Mouse (Mus musculus) cerebellum, postnatal 4 days (tissue): Measurements from ENCODE around the gene Src.

Experiments
- DNase-seq, 2 experiments: peaks; one replicate each; pipeline ENCODE4 v3.0.0; 2022; ENCODE audit warnings: low spot score in 2 of 2, mixed read lengths in 1 of 2

Src gene

GRCm38 (mm10) chr2:157417229-157417628, 1.0 kb upstream of the Src start:
- no peak for DNase-seq

GRCm38 (mm10) chr2:157418609-157419071, 396 bp downstream of the Src start:
- DNase-seq = no peak

GRCm38 (mm10) chr2:157419506-157419905, 1.3 kb downstream of the Src start:
- no peak for DNase-seq

- no peak for DNase-seq
Observed at GRCm38 (mm10) chr2:157420404-157420803, 2.2 kb downstream of the Src start.

GRCm38 (mm10) chr2:157422062-157422655, 3.9 kb downstream of the Src start:
- DNase-seq = no peak

GRCm38 (mm10) chr2:157422854-157423705, 4.8 kb downstream of the Src start:
- no peak for DNase-seq

GRCm38 (mm10) chr2:157423706-157424125, 5.5 kb downstream of the Src start:
- DNase-seq = peak in 1 of 2 experiments; percentile 23

GRCm38 (mm10) chr2:157424126-157424903, 6.1 kb downstream of the Src start:
- DNase-seq = peak in 1 of 2 experiments; percentile 44

- no peak for DNase-seq
Observed at GRCm38 (mm10) chr2:157424904-157425642, 6.8 kb downstream of the Src start.

- no peak for DNase-seq
Observed at GRCm38 (mm10) chr2:157425643-157425988, 7.4 kb downstream of the Src start.

- DNase-seq = no peak
Observed at GRCm38 (mm10) chr2:157426171-157426570, 7.9 kb downstream of the Src start.

GRCm38 (mm10) chr2:157427164-157427563, 8.9 kb downstream of the Src start:
- DNase-seq = no peak

- no peak for DNase-seq
Observed at GRCm38 (mm10) chr2:157428351-157429139, 10.3 kb downstream of the Src start.

GRCm38 (mm10) chr2:157429735-157430134, 11.5 kb downstream of the Src start:
- no peak for DNase-seq

- no peak for DNase-seq
Observed at GRCm38 (mm10) chr2:157430667-157431429, 12.6 kb downstream of the Src start.

- DNase-seq = no peak
Observed at GRCm38 (mm10) chr2:157431912-157432311, 13.7 kb downstream of the Src start.

- peak in 1 of 2 experiments; percentile 61 for DNase-seq
Observed at GRCm38 (mm10) chr2:157432476-157432875, 14.2 kb downstream of the Src start.

GRCm38 (mm10) chr2:157434041-157434440, 15.8 kb downstream of the Src start:
- DNase-seq = no peak

- DNase-seq = peak in 1 of 2 experiments; percentile 57
Observed at GRCm38 (mm10) chr2:157434497-157434896, 16.3 kb downstream of the Src start.

GRCm38 (mm10) chr2:157436496-157436895, 18.3 kb downstream of the Src start:
- DNase-seq = no peak
